Mouse (Mus musculus): ENCODE results near the gene App. TPM values are rescaled to one million over a fixed set of nuclear protein-coding genes. Genes with fewer than 3 reads are reported as not detected.

The App gene
- polyA plus RNA-seq, 1 experiment, result 107 TPM

- Histone ChIP-seq H3K36me3 (ENCODE audit: control insufficient read depth, insufficient read depth) (peaks cover 46% of the 10 kb centered on the region), H3K27me3 (ENCODE audit: control insufficient read depth, insufficient read depth, insufficient read length) (no peaks in the 10 kb centered on the region), H3ac (ENCODE audit: control insufficient read depth, insufficient read length, low read depth) (no peak overlapping the region), H3K79me3 (ENCODE audit: low read depth) (no peaks in the 10 kb centered on the region), H3K4me3 (ENCODE audit: insufficient read depth, poor library complexity, severe bottlenecking) (no peak overlapping the region), H3K79me2 (ENCODE audit: control insufficient read depth, insufficient read depth) (no peaks in the 10 kb centered on the region)
- no peak for TF ChIP-seq MYOG (IDR thresholded peaks at IDR 0.05; ENCODE audit: control insufficient read depth, extremely low read depth, insufficient read length)
- no peak for TF ChIP-seq MAX (IDR thresholded peaks at IDR 0.05)
- no peak for TF ChIP-seq FOSL1 (IDR thresholded peaks at IDR 0.05; ENCODE audit: insufficient read depth, low read length, poor library complexity, severe bottlenecking)
Measured at GRCm38 (mm10) chr16:85024706-85025105, 148.9 kb downstream of the App start.

DNA sequence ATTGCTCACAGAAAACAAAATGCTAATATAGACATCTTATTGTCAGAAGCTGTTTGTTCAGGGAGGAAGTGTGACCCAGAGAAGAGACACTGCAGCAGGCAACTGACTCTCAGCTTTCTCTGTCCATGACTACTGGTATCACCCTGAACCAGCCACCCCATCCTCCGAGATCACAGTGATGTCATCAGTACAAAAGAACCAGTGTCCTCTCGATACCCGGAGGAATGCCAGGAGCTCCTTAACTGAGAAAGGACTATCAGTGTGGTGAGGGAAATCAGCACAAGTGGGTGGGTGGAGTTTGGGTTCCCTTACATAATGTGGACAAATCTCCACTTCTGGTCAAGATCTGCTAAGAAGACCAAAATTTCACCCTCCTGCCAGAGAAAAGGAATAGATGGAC is 150.5 kb downstream of the App start:
- H3K4me3 ChIP-seq (ENCODE audit: insufficient read depth, poor library complexity, severe bottlenecking), result no peak overlapping the region
- no peak for TF ChIP-seq MAX (IDR thresholded peaks at IDR 0.05)
- TF ChIP-seq USF1 (IDR thresholded peaks at IDR 0.05; ENCODE audit: low read depth), result no peak
- TF ChIP-seq FOSL1 (IDR thresholded peaks at IDR 0.05; ENCODE audit: insufficient read depth, low read length, poor library complexity, severe bottlenecking), result no peak
- TF ChIP-seq CEBPB (IDR thresholded peaks at IDR 0.05; ENCODE audit: low read depth), result no peak
- TF ChIP-seq MYOG (IDR thresholded peaks at IDR 0.05; ENCODE audit: control insufficient read depth, extremely low read depth, insufficient read length), result no peak
- no peak for TF ChIP-seq MYOD1 (IDR thresholded peaks at IDR 0.05; ENCODE audit: control insufficient read depth, insufficient read length, low read depth)
- TF ChIP-seq CTCF (IDR thresholded peaks at IDR 0.05; ENCODE audit: control insufficient read depth, insufficient read depth, insufficient read length), result no peak
- H3K36me3 ChIP-seq (ENCODE audit: control insufficient read depth, insufficient read depth), result peaks cover 37% of the 10 kb centered on the region
- H3K79me3 ChIP-seq (ENCODE audit: low read depth), result no peaks in the 10 kb centered on the region
- H3K27me3 ChIP-seq (ENCODE audit: control insufficient read depth, insufficient read depth, insufficient read length), result no peaks in the 10 kb centered on the region
- H3ac ChIP-seq (ENCODE audit: control insufficient read depth, insufficient read length, low read depth), result no peak overlapping the region
- H3K79me2 ChIP-seq (ENCODE audit: control insufficient read depth, insufficient read depth), result no peaks in the 10 kb centered on the region

DNA sequence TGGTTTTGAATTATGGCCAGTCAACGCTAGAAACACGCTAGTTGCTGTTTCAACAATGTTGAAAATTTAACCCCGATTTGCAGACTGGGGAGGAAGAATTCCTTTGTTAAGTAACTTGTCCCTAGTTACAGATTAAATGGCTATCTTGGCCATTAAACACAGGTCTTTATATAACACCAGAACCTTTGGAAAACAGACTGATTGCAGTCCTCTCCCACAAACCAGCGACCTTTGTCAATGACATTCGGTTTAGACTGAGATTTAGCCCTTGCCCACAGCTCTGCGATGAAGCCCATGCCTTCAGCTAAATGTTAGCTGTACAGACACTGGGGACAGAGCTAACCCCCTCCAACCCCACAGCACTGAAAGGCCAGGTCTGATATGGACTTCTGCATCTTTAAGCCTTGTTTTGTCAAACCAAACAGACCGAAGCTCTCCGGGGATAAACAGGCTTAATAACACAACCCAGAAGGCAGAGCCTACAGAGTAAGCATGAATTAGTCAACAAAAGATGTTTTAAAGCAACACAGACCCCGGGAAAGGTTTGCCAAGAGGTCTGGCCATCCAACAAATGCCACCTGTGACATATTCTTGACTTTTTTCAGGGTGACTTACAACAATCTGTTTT is 152.8 kb downstream of the App start:
- TF ChIP-seq CEBPB (IDR thresholded peaks at IDR 0.05; ENCODE audit: low read depth), result no peak
- TF ChIP-seq MYOD1 (IDR thresholded peaks at IDR 0.05; ENCODE audit: control insufficient read depth, insufficient read length, low read depth), result no peak
- TF ChIP-seq CTCF (IDR thresholded peaks at IDR 0.05; ENCODE audit: control insufficient read depth, insufficient read depth, insufficient read length), result no peak
- no peak for TF ChIP-seq USF1 (IDR thresholded peaks at IDR 0.05; ENCODE audit: low read depth)
- TF ChIP-seq MAX (IDR thresholded peaks at IDR 0.05), result no peak
- no peak for TF ChIP-seq MYOG (IDR thresholded peaks at IDR 0.05; ENCODE audit: control insufficient read depth, extremely low read depth, insufficient read length)
- TF ChIP-seq FOSL1 (IDR thresholded peaks at IDR 0.05; ENCODE audit: insufficient read depth, low read length, poor library complexity, severe bottlenecking), result no peak
- Histone ChIP-seq H3K79me3 (ENCODE audit: low read depth) (no peaks in the 10 kb centered on the region), H3K27me3 (ENCODE audit: control insufficient read depth, insufficient read depth, insufficient read length) (no peaks in the 10 kb centered on the region), H3K79me2 (ENCODE audit: control insufficient read depth, insufficient read depth) (no peaks in the 10 kb centered on the region), H3K4me3 (ENCODE audit: insufficient read depth, poor library complexity, severe bottlenecking) (no peak overlapping the region), H3ac (ENCODE audit: control insufficient read depth, insufficient read length, low read depth) (no peak overlapping the region), H3K36me3 (ENCODE audit: control insufficient read depth, insufficient read depth) (peaks cover 25% of the 10 kb centered on the region)

GRCm38 (mm10) chr16:85019273-85019672 is 154.3 kb downstream of the App start:
- H3K36me3 ChIP-seq (ENCODE audit: control insufficient read depth, insufficient read depth), result peaks cover 9% of the 10 kb centered on the region
- H3K79me2 ChIP-seq (ENCODE audit: control insufficient read depth, insufficient read depth), result no peaks in the 10 kb centered on the region
- H3K4me3 ChIP-seq (ENCODE audit: insufficient read depth, poor library complexity, severe bottlenecking), result no peak overlapping the region
- no peak overlapping the region for H3ac ChIP-seq (ENCODE audit: control insufficient read depth, insufficient read length, low read depth)
- TF ChIP-seq USF1 (IDR thresholded peaks at IDR 0.05; ENCODE audit: low read depth) (no peak), CEBPB (IDR thresholded peaks at IDR 0.05; ENCODE audit: low read depth) (no peak), CTCF (IDR thresholded peaks at IDR 0.05; ENCODE audit: control insufficient read depth, insufficient read depth, insufficient read length) (no peak), MYOD1 (IDR thresholded peaks at IDR 0.05; ENCODE audit: control insufficient read depth, insufficient read length, low read depth) (no peak), MYOG (IDR thresholded peaks at IDR 0.05; ENCODE audit: control insufficient read depth, extremely low read depth, insufficient read length) (no peak), MAX (IDR thresholded peaks at IDR 0.05) (no peak), FOSL1 (IDR thresholded peaks at IDR 0.05; ENCODE audit: insufficient read depth, low read length, poor library complexity, severe bottlenecking) (no peak)
- no peaks in the 10 kb centered on the region for H3K27me3 ChIP-seq (ENCODE audit: control insufficient read depth, insufficient read depth, insufficient read length)
- no peaks in the 10 kb centered on the region for H3K79me3 ChIP-seq (ENCODE audit: low read depth)

DNA sequence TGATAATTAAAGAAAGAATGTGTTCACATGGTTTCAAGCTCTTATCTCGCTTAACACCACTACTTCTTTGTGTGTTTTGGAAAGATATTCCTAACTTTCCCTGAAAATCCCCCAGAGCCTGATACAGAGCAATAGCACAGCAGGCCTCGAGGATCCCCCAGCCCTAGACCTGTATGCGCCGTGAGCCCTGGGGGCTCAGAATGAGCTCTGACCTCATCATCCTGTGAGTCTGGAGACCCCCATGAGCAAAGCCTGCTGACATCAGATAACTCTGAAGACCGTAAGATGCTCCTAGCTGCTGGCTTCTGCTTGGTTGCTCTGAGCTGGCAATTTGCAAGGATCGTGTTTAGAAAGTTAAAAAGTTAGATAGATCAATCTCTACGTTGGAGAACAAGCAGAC is 155.7 kb downstream of the App start:
- Histone ChIP-seq H3K27me3 (ENCODE audit: control insufficient read depth, insufficient read depth, insufficient read length) (no peaks in the 10 kb centered on the region), H3K79me2 (ENCODE audit: control insufficient read depth, insufficient read depth) (no peaks in the 10 kb centered on the region), H3K79me3 (ENCODE audit: low read depth) (no peaks in the 10 kb centered on the region), H3ac (ENCODE audit: control insufficient read depth, insufficient read length, low read depth) (no peak overlapping the region), H3K4me3 (ENCODE audit: insufficient read depth, poor library complexity, severe bottlenecking) (no peak overlapping the region), H3K36me3 (ENCODE audit: control insufficient read depth, insufficient read depth) (peaks cover 5% of the 10 kb centered on the region)
- TF ChIP-seq MYOD1 (IDR thresholded peaks at IDR 0.05; ENCODE audit: control insufficient read depth, insufficient read length, low read depth) (no peak), FOSL1 (IDR thresholded peaks at IDR 0.05; ENCODE audit: insufficient read depth, low read length, poor library complexity, severe bottlenecking) (no peak), MAX (IDR thresholded peaks at IDR 0.05) (no peak), CEBPB (IDR thresholded peaks at IDR 0.05; ENCODE audit: low read depth) (no peak)

- no peaks in the 10 kb centered on the region for H3K79me2 ChIP-seq (ENCODE audit: control insufficient read depth, insufficient read depth)
- no peak overlapping the region for H3K4me3 ChIP-seq (ENCODE audit: insufficient read depth, poor library complexity, severe bottlenecking)
- no peak overlapping the region for H3ac ChIP-seq (ENCODE audit: control insufficient read depth, insufficient read length, low read depth)
- TF ChIP-seq USF1 (IDR thresholded peaks at IDR 0.05; ENCODE audit: low read depth) (no peak), CTCF (IDR thresholded peaks at IDR 0.05; ENCODE audit: control insufficient read depth, insufficient read depth, insufficient read length) (no peak), MYOD1 (IDR thresholded peaks at IDR 0.05; ENCODE audit: control insufficient read depth, insufficient read length, low read depth) (no peak), CEBPB (IDR thresholded peaks at IDR 0.05; ENCODE audit: low read depth) (no peak), FOSL1 (IDR thresholded peaks at IDR 0.05; ENCODE audit: insufficient read depth, low read length, poor library complexity, severe bottlenecking) (no peak), MAX (IDR thresholded peaks at IDR 0.05) (no peak), MYOG (IDR thresholded peaks at IDR 0.05; ENCODE audit: control insufficient read depth, extremely low read depth, insufficient read length) (no peak)
- H3K79me3 ChIP-seq (ENCODE audit: low read depth), result no peaks in the 10 kb centered on the region
- no peaks in the 10 kb centered on the region for H3K27me3 ChIP-seq (ENCODE audit: control insufficient read depth, insufficient read depth, insufficient read length)
- peaks cover 30% of the 10 kb centered on the region for H3K36me3 ChIP-seq (ENCODE audit: control insufficient read depth, insufficient read depth)
Measured at GRCm38 (mm10) chr16:85012695-85013094, 160.9 kb downstream of the App start.

Data from C2C12 (cell line).